Mouse (Mus musculus) forebrain, embryonic 16.5 days (tissue): ENCODE data around the gene Mindy1. TPM values are rescaled to one million over a fixed set of nuclear protein-coding genes. Genes with fewer than 3 reads are reported as not detected.

Experiments used
- ATAC-seq: fragments of 200-750 bp; cut with Nextera tagmentation; 2 replicates; pipeline ENCODE4 v1.8.0; 2017; ENCODE audit warnings: mild to moderate bottlenecking, moderate library complexity
- H3K27ac ChIP-seq: fragments of 300-500 bp; sonication (generic); 2 replicates; pipeline ENCODE4 v1.5.1; 2014; ENCODE audit warnings: low read length, control low read depth
- H3K27me3 ChIP-seq: fragments of 300-500 bp; sonication (generic); replicated peaks from 2 replicates; pipeline ENCODE4 v1.6.1; 2014; ENCODE audit warnings: low read length; ENCODE audit not compliant: control insufficient read depth, insufficient read depth
- H3K36me3 ChIP-seq: fragments of 300-500 bp; sonication (generic); 2 replicates; pipeline ENCODE4 v1.6.1; 2014; ENCODE audit not compliant: control insufficient read depth, insufficient read depth
- H3K4me1 ChIP-seq: fragments of 300-500 bp; sonication (generic); replicated peaks from 2 replicates; pipeline ENCODE4 v1.6.1; 2014; ENCODE audit warnings: low read length; ENCODE audit not compliant: control insufficient read depth, insufficient read depth
- H3K4me2 ChIP-seq: fragments of 300-500 bp; sonication (generic); 2 replicates; pipeline ENCODE4 v1.6.1; 2014; ENCODE audit warnings: mild to moderate bottlenecking, low read length, control low read depth
- H3K4me3 ChIP-seq: fragments of 300-500 bp; sonication (generic); replicated peaks from 2 replicates; pipeline ENCODE4 v1.5.1; 2014; ENCODE audit warnings: mild to moderate bottlenecking, low read length, control low read depth
- H3K9ac ChIP-seq: fragments of 300-500 bp; sonication (generic); replicated peaks from 2 replicates; pipeline ENCODE4 v1.6.1; 2014; ENCODE audit warnings: low read depth, low read length, control low read depth
- H3K9me3 ChIP-seq: fragments of 300-500 bp; sonication (generic); 2 replicates; pipeline ENCODE4 v1.6.1; 2016; ENCODE audit warnings: low read length; ENCODE audit not compliant: control insufficient read depth
- WGBS: fragments of 180-500 bp; shearing (Covaris S2); extraction: QIAGEN DNeasy Blood & Tissue Kit; methylation state at CpG from one replicate; pipeline ENCODE4 v1.1.7; 2014; 5-methylcytosine and 5-hydroxymethylcytosine counted together
- polyA plus RNA-seq: library from polyadenylated mRNA; unstranded; fragments of >200 nt; fragmentation: Nextera tagmentation; extraction: Ambion mirVana; gene quantifications from 2 replicates; pipeline ENCODE4 v1.2.1, GENCODE M21; 2015

Mindy1 gene
- 43.6 and 44.3 TPM in 2 replicates for polyA plus RNA-seq

DNA sequence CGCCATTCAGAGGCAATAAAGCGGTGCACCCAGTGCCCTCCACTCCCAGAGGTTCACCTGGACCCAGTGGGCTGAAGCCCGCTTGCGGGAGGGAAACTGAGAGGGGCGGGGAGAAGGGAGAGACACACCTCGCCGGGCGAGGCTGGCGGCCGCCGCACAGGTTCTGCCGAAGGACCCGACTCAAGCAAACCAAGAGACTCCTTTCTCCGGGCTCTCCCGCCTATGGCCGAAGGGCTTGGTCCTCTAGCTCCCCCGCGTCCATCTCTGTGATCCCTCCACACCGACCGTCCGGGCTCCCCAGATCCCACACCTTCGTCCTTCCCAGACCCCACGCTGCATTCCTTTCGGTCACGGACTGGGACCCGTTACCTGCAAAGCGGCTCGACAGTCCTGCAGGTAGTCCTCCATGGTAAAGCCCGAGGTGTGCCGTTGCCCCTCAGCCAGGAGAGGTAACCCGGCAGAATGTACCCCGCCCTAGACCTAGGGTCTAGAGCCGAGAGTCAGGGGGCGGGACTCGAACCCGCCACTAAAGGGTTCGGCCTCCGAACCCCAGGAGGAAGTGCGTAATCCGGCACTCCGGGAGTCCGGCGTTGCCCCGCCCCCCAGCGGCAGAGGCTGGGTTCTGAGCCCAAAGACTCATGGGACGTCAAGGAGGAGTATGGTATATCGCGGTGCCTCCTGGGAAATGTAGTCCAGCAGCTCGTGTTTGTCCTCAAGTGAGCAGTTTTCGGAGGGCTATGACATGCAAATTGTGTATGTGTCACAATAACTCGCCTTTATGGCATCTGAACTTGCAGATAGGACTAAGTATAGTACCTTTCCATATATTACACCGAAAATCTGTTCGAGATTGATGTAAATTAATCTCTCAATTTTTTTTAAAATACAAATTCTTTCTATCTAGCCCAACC lies at the start of gene Mindy1, which contains the start of gene Prune1:
Gene Mindy1 (plus strand): TSS at position 130 of the 911 bp plus-strand sequence.
Gene Prune1 (minus strand): TSS at position 861 of the 911 bp plus-strand sequence.
- Histone ChIP-seq H3K27ac (peak within 1 kb of the TSS; percentile 96), H3K9ac (peak within 1 kb of the TSS; percentile 91), H3K4me2 (peak within 1 kb of the TSS; percentile 93), H3K9me3 (no peaks in the 10 kb centered on the region), H3K27me3 (no peaks in the 10 kb centered on the region), H3K4me1 (peaks cover 24% of the 10 kb centered on the region), H3K36me3 (no peaks in the 10 kb centered on the region), H3K4me3 (peak within 1 kb of the TSS; percentile 85)
- under 1% methylated on average over 53 of the region's 53 CpGs for whole genome bisulfite sequencing
- ATAC-seq, result peak; percentile 95

DNA sequence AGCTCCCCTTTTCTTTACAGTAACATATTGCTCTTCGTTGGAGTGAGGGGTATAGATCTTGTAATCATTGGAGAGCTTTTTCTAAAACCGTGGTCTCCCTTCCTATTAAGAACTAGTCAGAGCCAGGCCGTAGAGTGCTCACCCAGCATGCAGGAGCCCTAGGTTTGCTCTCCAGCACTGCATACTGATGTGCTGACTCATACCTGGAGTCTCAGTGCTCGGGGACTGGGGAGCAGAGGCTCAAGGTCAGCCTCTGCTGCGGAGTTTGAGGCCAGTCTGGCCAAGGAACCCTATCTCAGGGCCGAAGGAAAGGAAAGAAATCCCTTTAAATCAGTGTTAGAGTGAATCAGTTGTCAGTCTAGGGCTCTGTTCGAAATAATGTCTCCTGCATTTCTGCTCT lies 48.4 kb upstream of the Mindy1 start:
- Histone ChIP-seq H3K9ac (no peak overlapping the region), H3K4me2 (no peak overlapping the region), H3K4me1 (peaks cover 21% of the 10 kb centered on the region), H3K9me3 (no peaks in the 10 kb centered on the region), H3K4me3 (no peak overlapping the region), H3K27me3 (no peaks in the 10 kb centered on the region), H3K27ac (no peak overlapping the region), H3K36me3 (peaks cover 35% of the 10 kb centered on the region)
- ATAC-seq, result no peak
- WGBS, result 92% methylated on average over 7 of the region's 7 CpGs

DNA sequence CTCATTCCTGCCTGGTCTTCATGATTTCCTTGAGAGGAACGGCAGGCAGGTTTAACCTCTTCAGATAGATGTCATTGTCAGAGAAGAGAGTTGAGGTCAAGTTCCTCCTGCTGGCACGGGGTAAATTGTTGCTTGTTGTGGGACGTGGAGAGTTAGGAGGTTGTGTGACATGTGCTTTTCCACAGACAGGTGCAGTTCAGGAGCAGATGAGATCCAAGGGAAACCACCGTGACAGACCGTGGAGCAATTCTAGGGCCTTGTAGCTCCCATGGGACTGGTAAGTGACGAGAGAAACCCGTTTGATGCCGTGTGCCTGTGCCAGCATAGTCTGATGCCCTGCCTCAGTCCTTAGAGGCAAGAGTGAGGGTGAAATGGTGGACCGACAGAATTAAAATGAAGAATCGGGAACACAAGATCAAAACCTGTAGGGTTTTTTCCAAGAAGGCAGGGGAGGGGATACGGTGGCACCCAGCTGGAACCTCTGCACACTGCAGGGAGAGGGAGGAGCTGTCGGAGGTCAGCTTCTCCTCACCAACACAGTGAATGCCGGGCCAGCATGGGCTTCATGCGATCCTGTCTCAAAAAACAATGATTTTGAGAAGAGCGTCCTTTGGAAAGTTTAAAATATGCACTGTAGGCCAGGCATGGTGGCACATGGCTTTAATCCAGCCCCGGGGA lies 47.7 kb upstream of the Mindy1 start:
- H3K27me3 ChIP-seq, result no peaks in the 10 kb centered on the region
- H3K9ac ChIP-seq, result no peak overlapping the region
- H3K36me3 ChIP-seq, result peaks cover 40% of the 10 kb centered on the region
- WGBS, result 90% methylated on average over 16 of the region's 16 CpGs
- peaks cover 21% of the 10 kb centered on the region for H3K4me1 ChIP-seq
- H3K27ac ChIP-seq, result no peak overlapping the region
- H3K9me3 ChIP-seq, result no peaks in the 10 kb centered on the region
- ATAC-seq, result no peak
- no peak overlapping the region for H3K4me3 ChIP-seq
- H3K4me2 ChIP-seq, result no peak overlapping the region

DNA sequence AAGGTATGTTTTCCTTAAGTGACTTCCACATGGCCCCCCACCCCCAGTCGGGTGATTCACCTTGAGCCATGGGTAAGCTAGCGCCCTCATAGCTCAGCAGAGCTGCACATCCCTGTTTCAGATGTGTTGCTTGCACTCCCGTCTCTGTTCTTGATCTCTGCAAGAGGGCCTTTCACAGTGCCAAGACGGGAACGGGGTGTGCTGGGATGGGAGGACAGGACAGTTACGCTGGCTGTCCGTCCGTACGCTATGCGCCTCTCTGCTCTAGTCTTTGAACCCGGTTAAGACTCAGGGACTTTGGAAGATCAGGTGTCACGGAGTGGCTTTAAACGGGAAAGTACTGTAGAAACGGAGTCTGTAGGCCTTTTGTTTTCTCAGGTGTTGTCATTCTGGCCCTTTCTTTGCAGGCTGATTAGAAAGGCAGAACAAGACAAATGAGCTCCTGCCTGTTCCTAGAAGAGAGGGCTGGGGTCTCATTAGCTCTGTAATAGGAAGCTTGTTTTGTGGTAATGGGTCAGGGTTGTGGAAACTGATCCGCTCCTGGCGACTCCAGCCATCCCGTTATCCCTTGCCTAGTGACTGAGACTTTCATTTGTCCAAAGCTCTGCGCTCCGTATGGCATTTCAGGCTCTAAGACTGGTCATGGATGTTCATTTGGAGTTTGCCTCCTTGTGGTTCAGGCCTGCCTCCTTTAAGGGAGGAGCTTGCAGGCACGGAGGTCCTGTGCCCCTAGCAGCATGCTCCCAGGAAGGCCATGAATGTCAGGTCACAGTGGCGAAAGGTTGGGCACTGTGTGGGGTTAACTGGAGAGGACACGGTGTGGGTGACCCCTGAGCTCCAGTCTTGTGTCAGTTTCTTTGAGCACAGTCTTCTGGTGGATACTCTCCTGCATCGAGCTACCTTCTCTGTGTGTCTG lies 45.5 kb upstream of the Mindy1 start:
- Histone ChIP-seq H3K36me3 (peaks cover 40% of the 10 kb centered on the region), H3K4me3 (no peak overlapping the region), H3K27ac (no peak overlapping the region)

DNA sequence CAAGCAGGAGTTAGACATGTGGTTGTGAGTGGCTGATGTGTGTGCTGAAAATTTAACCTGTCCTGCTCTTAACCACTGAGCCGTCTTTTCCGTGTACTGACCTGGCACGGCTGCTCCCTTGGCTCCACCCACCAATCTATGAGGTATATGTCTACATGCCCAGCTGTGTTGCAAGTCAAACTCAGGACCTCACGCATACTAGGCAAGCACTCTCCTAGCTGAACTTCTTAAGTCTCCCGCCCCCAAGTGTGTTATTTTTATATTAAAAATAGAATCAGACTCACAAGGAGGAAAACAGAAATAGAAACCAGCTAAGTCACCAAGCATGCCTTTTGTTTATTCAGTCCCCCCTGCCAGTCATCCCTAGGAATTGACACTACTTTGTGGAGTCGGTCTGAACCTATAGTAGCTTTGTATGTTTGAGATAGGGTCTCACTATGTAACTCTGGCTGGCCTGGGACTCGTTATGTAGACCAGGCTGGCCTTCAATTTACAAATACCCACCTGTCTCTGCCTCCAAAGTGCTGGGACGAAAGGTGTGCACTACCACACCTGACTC lies 43.5 kb upstream of the Mindy1 start:
- no peaks in the 10 kb centered on the region for H3K27me3 ChIP-seq
- H3K4me3 ChIP-seq, result no peak overlapping the region
- peaks cover 34% of the 10 kb centered on the region for H3K36me3 ChIP-seq
- ATAC-seq, result no peak
- no peak overlapping the region for H3K9ac ChIP-seq
- 95% methylated on average over 8 of the region's 8 CpGs for WGBS
- H3K4me2 ChIP-seq, result no peak overlapping the region
- no peaks in the 10 kb centered on the region for H3K9me3 ChIP-seq
- H3K4me1 ChIP-seq, result no peaks in the 10 kb centered on the region
- no peak overlapping the region for H3K27ac ChIP-seq

More for the DNA sequence above, 45.5 kb upstream of the Mindy1 start:
- Histone ChIP-seq H3K9ac (no peak overlapping the region), H3K9me3 (no peaks in the 10 kb centered on the region), H3K4me2 (no peak overlapping the region), H3K4me1 (peaks cover 13% of the 10 kb centered on the region), H3K27me3 (no peaks in the 10 kb centered on the region)
- no peak for ATAC-seq
- 59% methylated on average over 23 of the region's 23 CpGs for WGBS

DNA sequence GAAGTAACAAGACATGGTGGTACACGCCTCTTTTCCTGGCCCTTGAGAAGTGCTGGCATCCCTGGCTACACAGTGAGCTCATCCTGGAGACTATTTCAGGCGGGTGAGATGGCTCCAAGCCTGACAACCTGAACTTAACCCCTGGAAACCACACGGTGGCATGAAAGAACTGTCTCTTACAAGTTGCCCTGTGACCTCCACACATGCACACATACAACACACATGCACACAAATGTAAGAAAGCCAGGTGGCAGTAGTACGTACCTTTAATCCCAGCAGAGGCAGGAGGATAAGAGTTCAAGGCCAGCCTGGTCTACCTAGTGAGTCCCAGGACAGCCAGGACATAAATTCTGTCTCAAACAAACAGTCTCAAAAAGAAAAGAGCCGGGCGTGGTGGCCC lies 42.1 kb upstream of the Mindy1 start:
- peaks cover 22% of the 10 kb centered on the region for H3K36me3 ChIP-seq

DNA sequence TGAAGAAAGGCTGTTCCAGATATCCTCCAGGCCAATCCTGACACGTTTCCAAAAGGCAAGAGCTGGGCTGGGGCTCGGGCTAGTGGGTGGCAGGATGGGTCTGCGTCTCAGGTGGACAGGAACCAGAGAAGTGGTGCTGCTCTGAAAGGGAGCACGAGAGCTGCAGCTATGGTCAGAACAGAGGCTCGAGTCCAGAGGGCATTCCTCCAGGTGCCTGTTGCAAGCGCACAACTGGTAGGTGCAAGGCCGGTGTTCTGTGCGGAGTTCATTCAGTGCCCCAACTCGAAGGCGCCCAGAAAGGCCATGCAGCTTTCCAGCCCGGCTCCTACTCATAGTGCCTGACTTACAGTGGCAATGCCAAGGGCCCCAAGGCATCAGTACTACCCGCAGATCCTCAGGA lies 41.2 kb upstream of the Mindy1 start:
- Histone ChIP-seq H3K4me3 (no peak overlapping the region), H3K36me3 (peaks cover 16% of the 10 kb centered on the region), H3K27me3 (no peaks in the 10 kb centered on the region), H3K9me3 (no peaks in the 10 kb centered on the region), H3K9ac (no peak overlapping the region), H3K4me2 (no peak overlapping the region), H3K4me1 (no peaks in the 10 kb centered on the region), H3K27ac (no peak overlapping the region)
- WGBS, result 87% methylated on average over 12 of the region's 12 CpGs
- no peak for ATAC-seq

More for the DNA sequence above, 42.1 kb upstream of the Mindy1 start:
- Histone ChIP-seq H3K9ac (no peak overlapping the region), H3K9me3 (no peaks in the 10 kb centered on the region), H3K27ac (no peak overlapping the region), H3K27me3 (no peaks in the 10 kb centered on the region), H3K4me1 (no peaks in the 10 kb centered on the region), H3K4me3 (no peak overlapping the region), H3K4me2 (no peak overlapping the region)
- ATAC-seq, result no peak
- WGBS, result 87% methylated on average over 6 of the region's 6 CpGs

DNA sequence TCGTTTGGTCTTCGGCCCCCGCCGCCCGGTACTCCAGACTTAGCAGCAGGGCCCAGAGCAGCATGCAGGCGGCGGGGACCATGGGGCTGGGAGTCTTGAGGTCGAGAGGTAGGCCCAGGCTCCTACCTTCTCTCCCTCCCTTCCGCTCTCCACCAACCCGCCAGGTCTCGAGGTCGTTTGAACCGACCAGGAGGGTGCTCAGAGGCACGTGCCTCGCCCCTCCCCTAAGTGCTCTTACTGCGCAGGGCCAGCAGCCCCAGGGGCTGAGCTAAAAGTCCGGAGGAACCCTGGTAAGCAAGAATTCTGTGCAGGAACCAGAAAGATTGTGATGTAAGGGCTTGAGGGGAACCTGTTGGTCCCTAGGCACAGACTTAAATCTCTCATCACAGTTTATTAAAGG lies 40.2 kb upstream of the Mindy1 start:
- Histone ChIP-seq H3K4me3 (no peak overlapping the region), H3K9ac (no peak overlapping the region), H3K36me3 (peaks cover 8% of the 10 kb centered on the region), H3K27me3 (no peaks in the 10 kb centered on the region), H3K9me3 (no peaks in the 10 kb centered on the region), H3K27ac (no peak overlapping the region), H3K4me1 (no peaks in the 10 kb centered on the region), H3K4me2 (no peak overlapping the region)
- WGBS, result 44% methylated on average over 17 of the region's 17 CpGs
- no peak for ATAC-seq
